Mouse (Mus musculus) kidney, postnatal 10 days (tissue): Measurements from ENCODE around the gene Tmem178b.

Experiments used
- DNase-seq: peaks from one replicate; pipeline ENCODE4 v3.0.0; 2021; ENCODE audit warnings: mixed read lengths

The Tmem178b gene

DNA sequence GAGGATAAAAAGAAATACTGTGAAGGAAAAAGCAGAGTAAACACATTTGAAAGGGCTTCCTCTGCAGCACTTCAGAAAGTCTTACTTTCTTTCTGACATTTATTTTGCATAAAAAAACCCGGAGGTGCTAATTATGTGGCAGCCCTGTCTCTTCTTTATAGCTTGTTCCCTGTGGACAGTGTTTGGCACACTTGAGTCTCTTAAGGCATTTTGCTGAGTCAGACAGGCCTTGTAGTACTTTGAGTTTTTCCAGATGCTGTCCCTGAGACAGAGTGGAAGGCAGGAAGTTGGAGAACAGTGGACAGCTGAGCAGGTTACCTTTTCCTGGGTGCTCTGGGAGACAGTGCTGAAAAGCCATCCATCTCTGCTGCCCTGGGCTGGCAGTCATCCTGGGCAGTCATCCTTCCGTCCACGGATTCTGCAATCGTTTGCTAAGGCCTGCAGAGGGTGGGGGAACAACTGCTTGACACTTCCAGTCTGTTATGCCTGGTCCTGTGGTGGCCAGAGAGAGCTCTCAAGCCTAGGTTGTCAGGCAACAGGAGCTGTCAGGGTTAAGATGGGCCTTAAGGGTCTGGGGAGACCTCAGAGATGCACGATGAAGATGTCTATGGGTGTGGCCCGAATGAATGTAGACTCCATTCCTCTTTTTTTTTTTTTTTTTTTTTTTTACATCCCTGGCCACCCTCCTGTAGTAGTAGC is 46.1 kb downstream of the Tmem178b start:
- no peak for DNase-seq

DNA sequence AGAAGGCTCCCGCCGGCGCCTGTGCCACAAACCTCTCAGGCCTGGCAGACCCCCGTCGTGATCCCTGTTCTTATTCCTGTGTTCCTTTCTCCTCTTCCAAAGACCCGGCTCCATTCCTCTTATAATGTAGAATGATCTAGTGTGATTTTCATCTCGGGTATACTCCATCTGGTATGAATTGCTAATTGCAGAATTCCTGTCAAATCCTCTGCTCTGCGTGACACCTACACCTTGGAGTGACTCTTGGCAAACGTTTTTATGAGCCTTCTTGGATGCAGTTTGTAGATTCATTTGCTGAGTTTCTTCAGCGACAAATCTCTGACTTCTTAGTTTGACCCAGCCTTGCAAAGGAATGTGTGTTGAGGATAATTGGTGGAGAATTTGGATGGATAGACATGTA is 53.4 kb downstream of the Tmem178b start:
- no peak for DNase-seq

GRCm38 (mm10) chr6:39936590-39936989 is 63.5 kb downstream of the Tmem178b start:
- no peak for DNase-seq

- no peak for DNase-seq
Observed at GRCm38 (mm10) chr6:39940920-39941319, 67.8 kb downstream of the Tmem178b start.

GRCm38 (mm10) chr6:39944854-39945253 is 71.8 kb downstream of the Tmem178b start:
- DNase-seq: no peak

DNA sequence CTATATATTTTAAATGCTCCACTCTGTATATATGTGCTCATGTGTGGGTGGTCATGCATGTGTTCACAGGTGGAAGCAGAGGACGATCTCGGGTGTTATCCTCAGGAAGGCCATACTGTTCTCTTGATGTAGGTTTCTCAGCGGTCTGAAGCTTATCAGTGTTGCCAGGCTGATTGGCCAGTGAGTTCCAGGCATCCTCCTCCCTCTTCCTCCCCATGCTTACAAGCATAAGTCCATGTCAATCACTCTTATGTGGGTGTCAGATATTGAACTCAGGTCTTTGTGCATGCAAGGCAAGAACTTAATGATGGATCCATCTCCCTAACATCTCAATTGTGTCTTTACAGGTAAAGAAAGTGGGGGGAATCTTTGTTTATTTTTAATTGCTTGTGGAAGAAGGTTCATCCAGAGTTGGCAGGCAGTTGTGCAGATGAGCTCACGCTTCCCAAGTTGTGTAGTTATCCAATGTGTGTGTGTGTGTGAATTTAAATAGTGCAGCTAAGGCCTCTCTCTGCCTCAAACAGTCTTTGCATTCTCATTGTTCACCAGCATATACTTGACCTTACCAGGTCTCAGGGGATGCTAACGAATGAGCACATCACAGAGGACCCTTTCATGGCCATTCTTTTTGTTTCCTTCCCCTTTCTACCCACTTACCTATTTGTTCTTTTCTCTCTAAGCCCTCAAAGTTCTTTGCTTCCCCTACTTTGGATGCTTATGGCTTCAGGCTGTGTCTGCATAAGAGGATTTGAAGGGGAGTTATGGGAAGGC is 72.8 kb downstream of the Tmem178b start:
- DNase-seq: no peak

DNA sequence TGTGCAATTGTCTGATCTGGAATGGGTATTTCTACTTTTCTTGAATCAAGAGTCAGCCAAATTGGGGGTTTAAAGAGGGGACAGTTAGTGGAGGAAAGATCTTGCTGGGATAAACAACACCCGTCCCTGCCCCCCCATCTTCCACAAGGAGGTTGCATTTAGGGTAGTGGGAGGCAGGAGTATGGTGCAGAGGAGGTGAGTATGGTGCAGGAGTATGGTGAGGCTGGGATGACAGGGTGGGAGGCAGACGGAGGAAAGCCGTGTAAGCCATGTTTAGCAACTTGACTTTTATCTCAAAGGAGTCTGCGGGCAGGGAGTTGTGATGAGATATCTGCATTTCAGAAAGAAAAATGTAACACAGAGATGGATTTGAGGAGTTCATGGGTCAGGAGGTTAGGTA is 73.5 kb downstream of the Tmem178b start:
- DNase-seq: no peak

DNA sequence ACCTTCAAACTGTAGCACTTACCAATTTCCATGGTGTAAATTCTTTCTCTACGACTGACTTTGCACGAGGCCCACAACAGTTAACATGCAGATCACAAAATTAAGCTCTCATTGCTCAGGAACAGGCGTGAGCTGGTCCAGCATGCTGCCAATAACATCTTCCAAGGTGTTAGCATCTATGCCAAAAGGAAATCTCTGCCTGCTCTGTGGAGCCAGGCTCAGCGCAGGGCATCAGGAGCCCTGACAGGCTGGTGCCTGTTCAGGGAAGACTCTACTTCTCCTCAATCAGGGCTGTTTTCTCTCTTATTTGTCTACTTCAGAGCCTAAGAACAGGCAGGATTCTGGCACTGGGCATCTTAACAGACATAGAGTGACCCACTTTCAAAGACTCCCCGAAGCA is 80.9 kb downstream of the Tmem178b start:
- no peak for DNase-seq

- DNase-seq: no peak
Observed at GRCm38 (mm10) chr6:39955211-39955610, 82.1 kb downstream of the Tmem178b start.

DNA sequence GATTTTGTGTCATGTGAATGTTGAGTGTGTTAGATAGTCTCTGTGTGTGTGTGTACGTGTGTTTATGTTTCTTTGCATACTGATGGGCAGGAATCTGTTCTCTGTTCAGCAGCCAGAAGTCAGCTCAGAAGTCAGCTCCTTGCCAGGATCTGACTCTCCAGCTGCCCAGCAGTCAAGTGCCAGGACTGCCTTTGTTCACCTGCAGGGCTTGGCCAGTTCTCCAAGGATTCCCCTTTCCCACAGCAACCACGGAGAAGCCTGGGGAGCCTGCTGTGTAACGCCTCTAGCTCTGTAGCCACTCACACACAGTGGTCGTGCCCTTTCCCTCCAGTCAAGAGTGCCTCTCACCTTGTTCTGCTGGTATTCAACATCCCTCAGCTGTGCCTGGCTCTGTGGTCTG is 91.5 kb downstream of the Tmem178b start:
- no peak for DNase-seq

DNA sequence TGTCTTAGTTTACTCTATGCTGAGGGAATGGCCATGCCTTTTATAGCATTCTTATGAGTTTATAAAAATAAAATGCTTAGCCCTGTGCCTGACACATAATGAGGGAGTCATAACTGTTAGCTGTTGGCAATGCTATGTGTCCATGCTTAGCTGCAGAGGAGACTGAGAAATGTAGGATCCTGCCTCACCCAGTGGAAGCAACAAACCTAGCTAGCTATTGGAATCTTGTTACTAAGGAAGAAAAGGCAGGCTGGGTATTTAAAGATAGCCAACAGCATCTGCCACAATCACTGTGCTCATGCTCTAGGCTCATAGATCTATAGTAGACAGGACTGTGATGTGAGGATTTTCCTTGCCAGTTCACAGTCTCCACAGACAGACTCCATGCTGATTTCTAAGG is 97.2 kb downstream of the Tmem178b start:
- DNase-seq: no peak

DNA sequence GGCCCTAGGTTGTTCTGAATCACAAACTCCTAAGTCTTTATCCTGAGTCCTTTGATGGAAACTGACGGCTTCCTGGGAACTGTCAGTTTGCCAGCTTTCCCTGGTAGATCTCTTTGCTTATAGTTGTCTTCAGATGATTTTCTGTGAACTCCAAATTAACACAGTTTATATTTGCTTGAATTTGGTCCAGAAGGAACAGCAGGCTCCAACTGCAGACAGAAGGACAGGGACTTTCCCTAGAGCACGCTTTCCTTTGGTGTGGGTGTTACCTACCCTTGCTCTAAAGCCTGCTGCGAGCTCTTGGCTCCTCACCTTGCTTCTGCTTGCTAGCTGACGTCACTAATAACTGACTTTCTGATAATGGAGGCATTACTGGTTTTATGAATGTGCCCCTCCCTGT is 105.9 kb downstream of the Tmem178b start:
- DNase-seq: no peak

GRCm38 (mm10) chr6:39990772-39991171 is 117.7 kb downstream of the Tmem178b start:
- no peak for DNase-seq

DNA sequence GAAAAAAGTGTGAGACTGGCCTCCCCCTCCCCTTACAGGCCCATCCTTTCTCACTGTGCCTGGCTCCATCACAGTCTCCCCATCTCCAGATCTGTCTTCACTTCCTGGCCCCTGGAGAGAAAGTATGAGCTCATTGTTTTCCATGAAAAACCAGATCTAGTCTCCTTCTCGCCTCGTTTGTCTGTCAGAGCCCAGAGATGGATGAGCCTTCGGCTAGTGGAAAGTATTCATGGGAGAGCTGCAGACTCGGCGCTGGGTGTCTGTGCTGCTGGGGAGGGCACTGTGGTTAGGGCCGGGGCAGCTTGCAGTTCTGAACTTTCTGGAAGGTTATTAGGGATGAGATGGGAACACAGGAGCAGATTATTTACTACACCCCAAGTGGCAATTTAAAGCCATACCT is 118.9 kb downstream of the Tmem178b start:
- DNase-seq: no peak

DNA sequence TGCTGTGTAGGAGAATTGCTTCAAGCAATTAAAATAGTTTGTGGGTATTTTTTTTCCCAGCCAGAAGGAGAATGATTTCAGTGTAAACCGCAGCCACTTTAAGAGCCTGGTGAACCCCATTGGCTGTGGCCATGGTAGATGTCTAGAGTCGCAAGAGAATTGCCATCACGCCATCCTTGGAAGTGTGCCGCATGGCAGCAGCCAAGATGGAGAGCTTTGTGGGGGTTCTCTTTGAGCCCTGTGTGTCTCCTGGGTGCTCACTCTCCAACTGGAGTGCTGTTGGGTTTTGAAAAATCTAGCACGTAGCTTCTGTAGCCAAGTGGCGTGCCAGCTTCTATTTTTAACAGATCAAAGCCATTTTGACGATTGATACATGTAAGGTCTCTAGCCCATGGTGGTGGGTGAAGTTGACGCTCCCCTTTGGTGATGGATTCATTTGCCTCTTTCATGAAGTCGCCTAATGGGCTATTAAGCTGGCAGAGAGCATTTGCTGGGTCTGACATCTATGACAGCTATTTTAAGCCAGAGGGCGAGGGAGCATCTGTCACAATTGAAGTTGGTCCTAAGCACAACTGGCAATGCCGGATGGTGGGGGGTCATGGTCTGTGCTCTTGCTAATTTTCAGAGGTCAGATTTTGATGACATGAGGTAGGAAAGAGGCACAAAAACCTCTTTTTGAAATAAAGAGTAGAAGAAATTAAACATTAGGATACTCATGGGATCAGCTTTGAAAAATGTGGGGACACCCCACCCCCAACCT is 133.1 kb downstream of the Tmem178b start:
- DNase-seq: no peak

- no peak for DNase-seq
Observed at GRCm38 (mm10) chr6:40008166-40008907, 135.3 kb downstream of the Tmem178b start.

DNA sequence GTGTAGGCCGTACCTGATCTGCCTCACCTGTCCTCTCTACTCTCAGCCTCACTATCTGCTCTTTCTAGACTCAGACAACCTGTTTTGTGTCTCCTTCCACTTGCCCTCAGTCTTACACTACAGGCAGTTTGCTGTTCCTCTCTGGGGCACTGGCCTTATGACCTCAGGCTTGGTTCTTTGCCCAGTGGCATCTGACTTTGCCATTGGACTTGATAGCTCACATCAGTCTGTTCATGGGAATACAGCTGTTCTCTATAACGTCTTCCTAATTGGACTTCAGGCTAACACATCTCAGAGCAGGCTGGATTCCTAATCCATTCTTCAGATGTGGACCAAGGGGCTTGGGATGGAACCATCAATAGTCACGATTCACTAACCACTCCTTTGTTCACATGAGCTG is 136.6 kb downstream of the Tmem178b start:
- DNase-seq: no peak

DNA sequence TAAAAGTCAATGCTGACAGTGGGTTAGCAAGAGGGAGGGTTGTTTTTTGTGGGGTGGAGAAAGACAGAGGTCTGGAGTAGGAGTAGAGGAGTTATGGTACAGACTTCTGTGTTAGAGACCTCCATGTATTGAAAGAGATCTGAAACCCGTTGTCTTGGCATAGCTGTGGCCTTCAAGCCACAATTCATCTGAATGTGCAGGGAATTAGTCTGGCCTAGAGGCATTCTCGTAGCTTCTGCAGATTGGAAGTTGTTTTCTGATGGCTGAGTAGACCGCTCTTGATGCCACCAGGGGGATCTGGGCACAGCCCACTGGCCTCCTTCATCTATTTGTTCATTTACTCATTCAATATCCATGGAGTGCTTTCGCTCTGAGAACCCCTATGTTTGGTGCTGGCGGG is 138.0 kb downstream of the Tmem178b start:
- DNase-seq: no peak

- DNase-seq: peak; percentile 47
Observed at GRCm38 (mm10) chr6:40011609-40012008, 138.5 kb downstream of the Tmem178b start.

DNA sequence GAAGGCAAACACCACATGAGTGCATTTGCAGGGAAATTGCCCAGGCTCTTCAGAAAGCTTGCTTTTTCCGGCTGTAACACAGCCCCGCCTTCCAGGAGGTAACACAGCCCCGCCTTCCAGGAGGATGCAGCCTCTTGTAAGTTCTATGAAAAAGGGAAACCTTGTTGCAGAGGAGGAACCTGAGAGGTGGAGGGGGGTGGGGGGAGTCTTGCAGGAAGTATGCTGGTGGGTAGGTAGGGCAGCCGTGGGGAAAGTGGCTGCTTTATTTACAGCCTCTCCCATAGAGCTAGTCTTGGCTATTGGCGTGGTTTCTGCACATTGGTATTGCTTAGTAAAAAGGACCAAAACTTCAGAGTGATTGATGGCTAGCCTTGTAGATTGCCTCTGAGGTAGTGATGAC is 140.3 kb downstream of the Tmem178b start:
- DNase-seq: no peak

GRCm38 (mm10) chr6:40015185-40015584 is 142.1 kb downstream of the Tmem178b start:
- no peak for DNase-seq

DNA sequence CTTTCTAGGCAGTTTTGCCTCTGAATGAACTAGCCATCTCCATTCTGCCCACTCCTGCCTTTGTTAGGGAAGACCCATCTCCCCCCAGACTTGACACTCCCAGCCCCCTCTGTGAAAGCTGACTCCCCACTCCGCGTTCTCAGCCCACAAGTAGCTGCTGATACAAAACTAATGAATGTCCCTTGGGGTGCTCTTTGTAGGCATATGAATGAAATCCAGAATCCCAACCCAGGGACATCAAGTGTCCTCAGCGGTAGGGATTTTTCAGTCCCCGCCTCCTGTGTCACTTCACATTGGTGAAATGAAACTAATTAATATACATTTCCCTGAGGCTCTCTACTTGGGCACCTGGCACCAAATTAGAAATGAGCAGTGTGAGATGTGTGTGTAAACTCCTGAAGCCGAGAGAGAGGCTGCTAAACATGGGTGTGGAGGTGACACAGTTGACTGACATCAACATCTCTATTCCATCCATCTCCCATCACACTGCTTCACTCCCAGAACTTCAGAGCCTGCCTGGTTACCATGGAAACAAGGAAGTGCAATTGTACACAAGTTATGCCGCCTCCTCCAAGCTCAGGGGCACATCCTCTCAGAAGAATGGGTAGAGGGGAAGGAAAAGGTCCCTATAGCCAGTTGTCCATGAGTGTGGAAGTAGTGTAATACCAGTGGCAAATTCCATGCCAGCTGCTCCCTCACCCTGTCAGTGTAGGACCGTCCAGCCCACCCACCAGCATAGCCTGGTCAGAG is 142.8 kb downstream of the Tmem178b start:
- DNase-seq: no peak
